Mouse (Mus musculus) forebrain, embryonic 12.5 days (tissue): ENCODE results near the gene Cped1. TPM values are rescaled to one million over a fixed set of nuclear protein-coding genes. Genes with fewer than 3 reads are reported as not detected.

Experiments used
- ATAC-seq: fragments of 200-750 bp; cut with Nextera tagmentation; 2 replicates; pipeline ENCODE4 v1.8.0; 2017; ENCODE audit warnings: moderate TSS enrichment; ENCODE audit not compliant: low FRiP score
- H3K27ac ChIP-seq: fragments of 300-500 bp; sonication (generic); 2 replicates; pipeline ENCODE4 v1.5.1; 2016; ENCODE audit warnings: mild to moderate bottlenecking
- H3K27me3 ChIP-seq: fragments of 300-500 bp; sonication (generic); 2 replicates; pipeline ENCODE4 v1.6.1; 2016; ENCODE audit warnings: mild to moderate bottlenecking
- H3K36me3 ChIP-seq: fragments of 300-500 bp; sonication (generic); replicated peaks from 2 replicates; pipeline ENCODE4 v1.6.1; 2016; ENCODE audit warnings: mild to moderate bottlenecking
- H3K4me1 ChIP-seq: fragments of 300-500 bp; sonication (generic); 2 replicates; pipeline ENCODE4 v1.6.1; 2016
- H3K4me2 ChIP-seq: fragments of 300-500 bp; sonication (generic); 2 replicates; pipeline ENCODE4 v1.6.1; 2016; ENCODE audit warnings: mild to moderate bottlenecking, moderate library complexity
- H3K4me3 ChIP-seq: fragments of 300-500 bp; sonication (generic); replicated peaks from 2 replicates; pipeline ENCODE4 v1.5.1; 2016; ENCODE audit warnings: mild to moderate bottlenecking
- H3K9ac ChIP-seq: fragments of 300-500 bp; sonication (generic); 2 replicates; pipeline ENCODE4 v1.6.1; 2016; ENCODE audit warnings: mild to moderate bottlenecking
- H3K9me3 ChIP-seq: fragments of 300-500 bp; sonication (generic); 2 replicates; pipeline ENCODE4 v1.6.1; 2016
- WGBS: fragments of 180-500 bp; shearing (Covaris S2); methylation state at CpG from one replicate; pipeline ENCODE4 v1.1.7; 2016; 5-methylcytosine and 5-hydroxymethylcytosine counted together
- polyA plus RNA-seq: library from polyadenylated mRNA; unstranded; fragments of >200 nt; fragmentation: Nextera tagmentation; extraction: Ambion mirVana; gene quantifications from 2 replicates; pipeline ENCODE4 v1.2.1, GENCODE M21; 2016

The Cped1 gene
- polyA plus RNA-seq, 1 experiment from 2014 or later: 12.0 TPM

GRCm38 (mm10) chr6:22157461-22157860 is 171.7 kb downstream of the Cped1 start:
- Histone ChIP-seq H3K27me3 (no peaks in the 10 kb centered on the region), H3K27ac (no peak overlapping the region), H3K9ac (no peak overlapping the region), H3K36me3 (no peaks in the 10 kb centered on the region), H3K4me1 (no peaks in the 10 kb centered on the region), H3K4me2 (no peak overlapping the region), H3K4me3 (no peak overlapping the region), H3K9me3 (no peaks in the 10 kb centered on the region)
- ATAC-seq: no peak
- WGBS: 81% methylated on average over 5 of the region's 5 CpGs

- no peaks in the 10 kb centered on the region for H3K36me3 ChIP-seq
- no peak for ATAC-seq
- no peak overlapping the region for H3K27ac ChIP-seq
- no peak overlapping the region for H3K4me3 ChIP-seq
- H3K27me3 ChIP-seq: no peaks in the 10 kb centered on the region
- H3K9me3 ChIP-seq: no peaks in the 10 kb centered on the region
- H3K4me1 ChIP-seq: no peaks in the 10 kb centered on the region
- WGBS: 19% methylated on average over 1 of the region's 1 CpGs
- no peak overlapping the region for H3K9ac ChIP-seq
- no peak overlapping the region for H3K4me2 ChIP-seq
These were observed 176.2 kb downstream of the Cped1 start for GRCm38 (mm10) chr6:22161944-22162343.

- Histone ChIP-seq H3K27ac (no peak overlapping the region), H3K4me3 (no peak overlapping the region), H3K4me1 (no peaks in the 10 kb centered on the region; the same call in 1 of the 2 replicates), H3K9me3 (no peaks in the 10 kb centered on the region), H3K27me3 (no peaks in the 10 kb centered on the region), H3K9ac (no peak overlapping the region), H3K36me3 (no peaks in the 10 kb centered on the region), H3K4me2 (no peak overlapping the region)
- 50% methylated on average over 2 of the region's 2 CpGs for WGBS
- ATAC-seq: peak; percentile 55; the same call in 1 of the 2 replicates
These were observed 182.7 kb downstream of the Cped1 start for GRCm38 (mm10) chr6:22168388-22168787.

GRCm38 (mm10) chr6:22178721-22179295 is 193.1 kb downstream of the Cped1 start:
- Histone ChIP-seq H3K9me3 (no peaks in the 10 kb centered on the region), H3K36me3 (no peaks in the 10 kb centered on the region), H3K27me3 (no peaks in the 10 kb centered on the region), H3K4me1 (no peaks in the 10 kb centered on the region), H3K27ac (no peak overlapping the region), H3K4me2 (no peak overlapping the region), H3K9ac (no peak overlapping the region), H3K4me3 (no peak overlapping the region)
- ATAC-seq: peak; percentile 58; the same call in 1 of the 2 replicates
- WGBS: 76% methylated on average over 8 of the region's 8 CpGs

GRCm38 (mm10) chr6:22180316-22180715 is 194.6 kb downstream of the Cped1 start:
- no peaks in the 10 kb centered on the region for H3K9me3 ChIP-seq
- no peaks in the 10 kb centered on the region for H3K27me3 ChIP-seq
- H3K36me3 ChIP-seq: no peaks in the 10 kb centered on the region
- no peaks in the 10 kb centered on the region for H3K4me1 ChIP-seq
- H3K4me2 ChIP-seq: no peak overlapping the region
- ATAC-seq: no peak
- 66% methylated on average over 10 of the region's 10 CpGs for WGBS
- H3K9ac ChIP-seq: no peak overlapping the region
- no peak overlapping the region for H3K27ac ChIP-seq
- no peak overlapping the region for H3K4me3 ChIP-seq

GRCm38 (mm10) chr6:22186967-22187366 is 201.3 kb downstream of the Cped1 start:
- Histone ChIP-seq H3K4me1 (peaks cover 6% of the 10 kb centered on the region; the same call in 1 of the 2 replicates), H3K27me3 (no peaks in the 10 kb centered on the region), H3K9ac (no peak overlapping the region), H3K27ac (no peak overlapping the region), H3K4me3 (no peak overlapping the region), H3K4me2 (no peak overlapping the region), H3K36me3 (no peaks in the 10 kb centered on the region), H3K9me3 (no peaks in the 10 kb centered on the region)
- WGBS: 88% methylated on average over 8 of the region's 8 CpGs
- no peak for ATAC-seq

- Histone ChIP-seq H3K9ac (no peak overlapping the region), H3K4me3 (no peak overlapping the region), H3K27ac (no peak overlapping the region), H3K9me3 (no peaks in the 10 kb centered on the region), H3K4me1 (peaks cover 6% of the 10 kb centered on the region; the same call in 1 of the 2 replicates), H3K36me3 (no peaks in the 10 kb centered on the region), H3K4me2 (no peak overlapping the region), H3K27me3 (no peaks in the 10 kb centered on the region)
- 71% methylated on average over 24 of the region's 24 CpGs for WGBS
- 0 out of 2 replicates have a peak, but pooled peaks have one; percentile 44 for ATAC-seq
These were observed 203.9 kb downstream of the Cped1 start for GRCm38 (mm10) chr6:22189346-22190335.

GRCm38 (mm10) chr6:22198603-22199002 is 212.9 kb downstream of the Cped1 start:
- no peaks in the 10 kb centered on the region for H3K9me3 ChIP-seq
- no peaks in the 10 kb centered on the region for H3K27me3 ChIP-seq
- H3K4me1 ChIP-seq: no peaks in the 10 kb centered on the region
- no peak overlapping the region for H3K27ac ChIP-seq
- no peak overlapping the region for H3K9ac ChIP-seq
- no peak overlapping the region for H3K4me2 ChIP-seq
- ATAC-seq: no peak
- H3K4me3 ChIP-seq: no peak overlapping the region
- no peaks in the 10 kb centered on the region for H3K36me3 ChIP-seq
- 79% methylated on average over 3 of the region's 3 CpGs for WGBS

GRCm38 (mm10) chr6:22199473-22199872 is 213.8 kb downstream of the Cped1 start:
- no peak for ATAC-seq
- no peaks in the 10 kb centered on the region for H3K9me3 ChIP-seq
- H3K27me3 ChIP-seq: no peaks in the 10 kb centered on the region
- H3K27ac ChIP-seq: no peak overlapping the region
- 90% methylated on average over 2 of the region's 2 CpGs for WGBS
- H3K9ac ChIP-seq: no peak overlapping the region
- no peak overlapping the region for H3K4me2 ChIP-seq
- no peaks in the 10 kb centered on the region for H3K4me1 ChIP-seq
- H3K36me3 ChIP-seq: no peaks in the 10 kb centered on the region
- no peak overlapping the region for H3K4me3 ChIP-seq

- no peaks in the 10 kb centered on the region for H3K27me3 ChIP-seq
- no peaks in the 10 kb centered on the region for H3K9me3 ChIP-seq
- no peaks in the 10 kb centered on the region for H3K36me3 ChIP-seq
- no peak overlapping the region for H3K4me3 ChIP-seq
- peaks cover 1% of the 10 kb centered on the region; the same call in 1 of the 2 replicates for H3K4me1 ChIP-seq
- WGBS: 91% methylated on average over 3 of the region's 3 CpGs
- no peak overlapping the region for H3K9ac ChIP-seq
- no peak for ATAC-seq
- no peak overlapping the region for H3K4me2 ChIP-seq
- no peak overlapping the region for H3K27ac ChIP-seq
These were observed 214.4 kb downstream of the Cped1 start for GRCm38 (mm10) chr6:22200133-22200532.

GRCm38 (mm10) chr6:22201879-22202278 is 216.2 kb downstream of the Cped1 start:
- 87% methylated on average over 3 of the region's 3 CpGs for WGBS
- H3K27me3 ChIP-seq: no peaks in the 10 kb centered on the region
- no peak for ATAC-seq

GRCm38 (mm10) chr6:22205030-22205750 is 219.5 kb downstream of the Cped1 start:
- ATAC-seq: peak; percentile 51; the same call in 1 of the 2 replicates
- Histone ChIP-seq H3K4me1 (peaks cover 11% of the 10 kb centered on the region; the same call in 1 of the 2 replicates), H3K9ac (no peak overlapping the region), H3K9me3 (no peaks in the 10 kb centered on the region), H3K4me2 (no peak overlapping the region), H3K27ac (no peak overlapping the region), H3K36me3 (no peaks in the 10 kb centered on the region), H3K4me3 (no peak overlapping the region), H3K27me3 (no peaks in the 10 kb centered on the region)
- WGBS: 66% methylated on average over 12 of the region's 12 CpGs

More at GRCm38 (mm10) chr6:22201879-22202278, 216.2 kb downstream of the Cped1 start:
- Histone ChIP-seq H3K9ac (no peak overlapping the region), H3K9me3 (no peaks in the 10 kb centered on the region), H3K4me3 (no peak overlapping the region), H3K4me1 (peaks cover 11% of the 10 kb centered on the region; the same call in 1 of the 2 replicates), H3K4me2 (no peak overlapping the region), H3K36me3 (no peaks in the 10 kb centered on the region), H3K27ac (no peak overlapping the region)
